Mouse (Mus musculus) NIH3T3 (cell line): Measurements from ENCODE around the gene Gon4l.
A peak's percentile ranks its signal among the peaks of the same experiment; 100 is the strongest.
"Not testable (repeated sequence)": the region's sequence is repeated elsewhere in the genome, so short reads cannot be mapped to it uniquely, and the experiment has no call there.

ENCODE experiments used
- DNase-seq: peaks from one replicate; pipeline ENCODE4 v3.0.0-alpha.2; 2012; ENCODE audit warnings: low read depth

Gene Gon4l

GRCm38 (mm10) chr3:88834951-88835491, at the start of gene Gon4l:
Gene Gon4l, plus strand, starts transcription at chr3:88835231.
- peak; percentile 78 for DNase-seq

GRCm38 (mm10) chr3:88786323-88786722, 48.7 kb upstream of the Gon4l start:
- not testable (repeated sequence) for DNase-seq

GRCm38 (mm10) chr3:88786805-88787204, 48.2 kb upstream of the Gon4l start:
- not testable (repeated sequence) for DNase-seq

DNA sequence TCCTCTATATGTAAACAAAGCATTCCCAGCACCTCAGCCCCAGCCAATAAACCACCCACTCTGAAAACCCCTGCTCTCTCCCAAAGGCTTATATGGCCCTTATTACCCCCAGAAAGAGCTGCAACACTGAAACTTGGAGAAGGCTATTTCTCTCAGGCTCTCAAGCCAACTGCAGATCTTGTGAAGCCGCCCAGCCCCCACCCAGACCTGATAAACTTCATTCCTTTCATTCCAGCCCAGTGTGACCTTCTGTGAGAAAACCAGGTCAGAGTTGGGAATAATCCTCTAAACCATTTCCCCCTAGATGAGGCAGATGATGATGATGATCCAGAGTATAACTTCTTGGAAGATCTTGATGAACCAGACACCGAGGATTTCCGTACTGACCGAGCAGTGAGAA, 47.0 kb upstream of the Gon4l start:
- DNase-seq = not testable (repeated sequence)

DNA sequence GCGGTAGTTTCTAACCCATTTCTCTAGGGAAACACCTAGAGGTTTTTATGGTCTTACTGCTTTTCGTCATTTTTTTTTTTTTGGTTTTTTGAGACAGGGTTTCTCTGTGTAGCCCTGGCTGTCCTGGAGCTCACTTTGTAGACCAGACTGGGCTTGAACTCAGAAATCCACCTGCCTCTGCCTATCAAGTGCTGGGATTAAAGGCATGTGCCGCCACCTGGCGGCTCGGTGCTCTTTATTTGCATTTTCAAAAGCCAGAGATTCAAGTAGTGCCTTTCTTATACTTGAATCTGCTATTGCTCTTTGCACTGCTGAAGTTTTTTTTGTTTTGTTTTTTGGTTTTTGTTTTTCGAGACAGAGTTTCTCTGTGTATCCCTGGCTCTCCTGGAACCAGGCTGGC, 37.5 kb upstream of the Gon4l start:
- DNase-seq = peak; percentile 64

DNA sequence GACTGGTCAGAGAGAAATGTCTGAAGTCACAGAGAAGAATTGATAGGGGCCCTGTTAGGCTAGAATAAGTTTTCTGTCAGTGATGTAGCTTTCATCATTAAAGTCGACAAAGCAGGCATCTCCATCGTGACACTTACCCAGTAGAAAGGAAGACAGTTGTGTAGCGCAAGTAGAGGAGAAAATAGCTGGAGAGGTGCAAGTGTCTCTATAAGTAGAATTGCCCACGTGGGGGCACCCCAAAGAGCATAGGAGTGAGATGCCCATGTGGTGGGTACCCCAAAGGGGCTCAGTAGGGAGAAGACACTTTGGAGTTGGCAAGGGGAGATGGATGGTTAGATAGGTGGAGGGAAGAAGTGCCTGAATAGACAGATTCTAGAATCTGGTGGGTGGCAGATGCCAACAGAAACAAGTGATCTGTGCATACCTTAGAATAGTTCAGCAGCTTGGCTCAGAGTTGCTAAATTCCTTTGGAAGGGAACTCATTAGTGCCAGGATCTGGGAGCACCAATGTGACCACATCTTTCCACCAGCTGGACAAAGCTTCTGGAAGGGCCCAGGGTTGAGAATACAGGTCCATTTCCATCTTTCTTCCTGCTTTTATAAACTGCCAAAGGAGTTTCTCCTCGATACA, 31.0 kb upstream of the Gon4l start:
- DNase-seq = no peak

DNA sequence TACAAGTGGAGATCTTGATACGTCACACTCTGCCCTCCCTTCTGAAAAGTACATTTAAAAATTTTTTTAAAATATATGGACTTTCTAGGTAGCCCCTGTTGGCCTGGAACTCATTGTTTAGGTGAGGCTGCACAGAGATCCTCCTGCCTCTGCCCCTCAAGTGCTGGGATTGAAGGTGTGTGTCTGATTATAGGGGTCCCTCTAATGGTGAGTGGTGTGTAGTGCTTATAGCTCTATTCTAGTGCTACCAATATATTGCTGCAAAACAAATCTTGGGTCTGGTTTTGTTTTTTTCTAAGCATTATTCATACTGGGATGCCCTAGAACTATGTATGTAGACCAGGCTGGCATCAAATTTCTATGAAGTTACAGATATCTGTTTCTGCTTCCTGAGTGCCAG, 9.3 kb upstream of the Gon4l start:
- no peak for DNase-seq

- no peak for DNase-seq
Observed at GRCm38 (mm10) chr3:88827231-88827630, 7.8 kb upstream of the Gon4l start.

DNA sequence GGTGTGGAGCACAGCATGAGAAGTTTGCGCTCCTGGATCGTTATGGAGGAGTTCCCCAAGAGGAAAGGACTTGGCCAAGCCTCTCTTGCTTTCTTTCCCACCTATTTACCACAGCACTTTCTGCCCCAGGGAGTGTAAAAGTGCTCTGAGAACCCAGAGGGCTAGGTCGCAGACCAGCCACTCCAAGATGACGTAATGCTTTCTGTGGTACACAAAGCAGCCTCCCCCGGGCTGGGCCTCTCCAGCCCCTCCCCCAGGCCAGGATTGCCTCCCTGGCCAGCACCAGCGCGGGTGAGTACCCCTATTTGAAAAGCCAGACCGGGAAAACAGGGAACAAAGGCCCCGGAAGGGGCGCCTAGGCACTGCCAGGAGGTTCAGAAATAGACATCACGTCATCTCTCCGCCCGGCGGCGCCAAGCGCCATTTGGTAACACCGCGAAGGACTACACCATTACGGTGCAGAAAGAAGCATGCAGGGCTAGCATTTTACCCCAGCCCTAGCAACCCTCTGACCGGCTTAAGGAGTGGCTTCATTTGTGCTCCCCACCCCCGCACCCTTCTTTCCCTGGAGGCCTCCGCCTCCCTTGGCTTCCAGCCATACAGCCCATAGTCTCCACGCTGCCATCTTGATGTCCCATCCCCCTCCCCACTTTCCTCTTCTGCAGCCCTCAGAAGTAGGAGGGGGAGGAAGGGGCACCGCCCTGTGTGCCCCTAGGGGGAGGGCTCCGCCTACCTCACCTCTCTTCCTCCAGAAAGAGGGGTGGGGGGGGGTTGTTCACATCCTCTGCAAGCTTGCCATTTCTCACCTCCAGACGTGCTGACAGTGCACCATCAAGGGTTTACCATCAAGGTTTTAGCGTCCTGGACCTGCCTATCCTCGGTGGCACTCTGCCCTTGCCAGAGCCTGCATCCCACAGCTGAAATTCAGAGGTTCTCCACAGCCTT, 3.6 kb upstream of the Gon4l start:
- not testable (repeated sequence) for DNase-seq

DNA sequence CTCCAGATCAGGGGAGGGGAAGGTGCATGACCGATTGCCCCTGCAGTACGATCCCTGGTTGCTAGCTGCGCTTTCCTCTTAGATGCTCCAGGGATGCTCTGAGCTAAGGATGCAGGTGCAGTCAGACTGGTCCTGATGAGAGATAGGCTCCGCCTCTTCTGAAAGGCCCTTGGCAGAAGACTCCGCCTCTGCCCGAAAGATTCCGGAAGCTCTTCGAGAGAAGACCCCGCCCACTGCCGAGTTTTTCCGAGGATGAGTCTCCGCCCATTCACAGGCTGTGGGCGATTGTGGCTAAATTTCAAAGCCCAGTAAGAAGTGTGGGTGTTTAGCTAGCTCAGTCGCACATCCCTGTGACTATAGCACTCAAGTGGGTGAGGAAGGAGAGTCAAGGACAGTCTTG, 2.6 kb upstream of the Gon4l start:
- not testable (repeated sequence) for DNase-seq

DNA sequence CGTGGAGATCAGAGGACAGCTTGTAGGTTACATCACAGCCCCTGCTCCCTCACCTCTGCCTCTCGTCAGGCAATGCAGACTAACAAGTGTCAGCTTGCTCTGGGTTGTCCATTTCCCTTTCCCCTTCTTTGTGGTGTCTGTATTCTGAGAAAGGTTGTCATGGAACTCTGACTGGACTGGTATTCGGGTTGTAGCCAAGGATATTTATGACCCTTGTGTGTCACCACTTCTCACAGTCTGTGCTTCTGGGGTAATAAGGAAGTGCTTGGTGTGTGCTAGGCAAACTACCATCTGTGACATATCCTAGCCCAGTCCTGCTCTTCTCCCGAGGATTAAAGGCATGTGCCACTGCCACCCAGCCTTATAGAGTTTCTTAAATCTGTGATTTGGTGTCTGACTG, 14.1 kb downstream of the Gon4l start:
- DNase-seq = no peak

DNA sequence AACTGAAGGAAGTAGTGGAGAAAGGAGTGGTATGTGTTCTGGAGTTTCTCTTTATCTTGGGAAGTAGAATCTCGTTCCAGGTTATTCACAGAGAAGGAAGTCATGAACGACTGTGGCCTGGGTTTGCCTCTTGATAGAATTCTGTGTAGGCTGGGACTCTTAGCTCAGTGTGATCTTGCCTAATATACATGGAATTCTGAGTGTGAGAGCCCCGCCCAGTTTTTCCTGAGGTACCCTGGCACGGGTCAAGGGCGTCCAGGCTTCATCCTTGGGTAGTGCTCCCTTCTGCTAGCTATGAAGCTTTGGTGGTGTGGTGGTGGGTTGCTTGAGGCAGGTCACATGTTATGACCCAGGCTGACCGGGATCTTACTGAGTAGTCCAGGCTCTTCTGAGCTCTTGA, 20.8 kb downstream of the Gon4l start:
- DNase-seq = no peak

GRCm38 (mm10) chr3:88862129-88862528, 27.1 kb downstream of the Gon4l start:
- DNase-seq = no peak

GRCm38 (mm10) chr3:88866735-88867134, 31.7 kb downstream of the Gon4l start:
- not testable (repeated sequence) for DNase-seq

- not testable (repeated sequence) for DNase-seq
Observed at GRCm38 (mm10) chr3:88867177-88867576, 32.1 kb downstream of the Gon4l start.

- not testable (repeated sequence) for DNase-seq
Observed at GRCm38 (mm10) chr3:88868449-88868848, 33.4 kb downstream of the Gon4l start.

- not testable (repeated sequence) for DNase-seq
Observed at GRCm38 (mm10) chr3:88882536-88882935, 47.5 kb downstream of the Gon4l start.

GRCm38 (mm10) chr3:88893011-88893410, 58.0 kb downstream of the Gon4l start:
- DNase-seq = not testable (repeated sequence)

- DNase-seq = no peak
Observed at GRCm38 (mm10) chr3:88904803-88905202, 69.8 kb downstream of the Gon4l start.

GRCm38 (mm10) chr3:88905209-88905608, 70.2 kb downstream of the Gon4l start:
- no peak for DNase-seq

DNA sequence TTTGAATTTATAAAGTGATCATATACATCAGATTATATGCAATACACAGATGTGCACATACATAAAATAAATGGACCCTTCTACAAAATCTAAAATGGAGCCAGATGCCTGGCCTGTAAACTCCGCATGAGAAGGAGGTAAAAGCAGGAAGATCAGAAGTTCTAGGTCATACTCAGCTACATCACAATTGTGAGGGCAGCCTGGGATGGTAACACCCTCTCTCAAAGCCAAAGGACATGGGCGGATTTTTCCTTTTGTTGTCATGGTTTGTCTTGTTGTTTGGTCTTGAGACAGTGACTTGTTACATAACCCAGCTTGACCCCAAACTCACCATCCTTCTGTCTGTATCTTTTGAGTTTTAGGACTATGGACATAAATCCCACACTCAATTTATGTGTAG, 70.7 kb downstream of the Gon4l start:
- no peak for DNase-seq

- DNase-seq = no peak
Observed at GRCm38 (mm10) chr3:88906393-88907159, 71.5 kb downstream of the Gon4l start.
